Mouse (Mus musculus) kidney, postnatal 25 days (tissue): Measurements from ENCODE around the gene Srsf11.
A peak's percentile ranks its signal among the peaks of the same experiment; 100 is the strongest.

Source experiments
- DNase-seq, 2 experiments: peaks; one replicate each; pipeline ENCODE4 v3.0.0; 2021; ENCODE audit warnings: mixed read lengths in 2 of 2

The Srsf11 gene

GRCm38 (mm10) chr3:158036329-158036988, at the start of gene Srsf11, which contains the start of gene Lrrc40:
Gene Srsf11, minus strand, starts transcription at chr3:158036639.
Gene Lrrc40, plus strand, starts transcription at chr3:158036662.
- peak; percentile 98 for DNase-seq

GRCm38 (mm10) chr3:158077828-158078227, 41.4 kb upstream of the Srsf11 start:
- no peak for DNase-seq

GRCm38 (mm10) chr3:158077380-158077772, 40.9 kb upstream of the Srsf11 start:
- DNase-seq = no peak

- no peak for DNase-seq
Observed at GRCm38 (mm10) chr3:158076685-158077379, 40.4 kb upstream of the Srsf11 start.

- DNase-seq = no peak
Observed at GRCm38 (mm10) chr3:158075004-158075403, 38.6 kb upstream of the Srsf11 start.

- no peak for DNase-seq
Observed at GRCm38 (mm10) chr3:158068613-158069263, 32.3 kb upstream of the Srsf11 start.

- DNase-seq = no peak
Observed at GRCm38 (mm10) chr3:158067916-158068315, 31.5 kb upstream of the Srsf11 start.

- no peak for DNase-seq
Observed at GRCm38 (mm10) chr3:158065256-158065655, 28.8 kb upstream of the Srsf11 start.

- no peak for DNase-seq
Observed at GRCm38 (mm10) chr3:158061811-158062523, 25.5 kb upstream of the Srsf11 start.

- no peak for DNase-seq
Observed at GRCm38 (mm10) chr3:158060621-158061291, 24.3 kb upstream of the Srsf11 start.

GRCm38 (mm10) chr3:158049508-158049907, 13.1 kb upstream of the Srsf11 start:
- no peak for DNase-seq

GRCm38 (mm10) chr3:158040755-158041154, 4.3 kb upstream of the Srsf11 start:
- DNase-seq = no peak

GRCm38 (mm10) chr3:158038106-158038505, 1.7 kb upstream of the Srsf11 start:
- DNase-seq = no peak

- peak; percentile 23 to 46 for DNase-seq
Observed at GRCm38 (mm10) chr3:158035866-158036265, 573 bp downstream of the Srsf11 start.

GRCm38 (mm10) chr3:158032106-158032505, 4.3 kb downstream of the Srsf11 start:
- DNase-seq = no peak

- DNase-seq = peak; percentile 93 to 94
Observed at GRCm38 (mm10) chr3:158031371-158031925, 5.0 kb downstream of the Srsf11 start.

- DNase-seq = no peak
Observed at GRCm38 (mm10) chr3:158009762-158010320, 26.6 kb downstream of the Srsf11 start.

- DNase-seq = no peak
Observed at GRCm38 (mm10) chr3:158008647-158009046, 27.8 kb downstream of the Srsf11 start.

- DNase-seq = no peak
Observed at GRCm38 (mm10) chr3:157998742-157999369, 37.6 kb downstream of the Srsf11 start.

GRCm38 (mm10) chr3:157995726-157996125, 40.7 kb downstream of the Srsf11 start:
- no peak for DNase-seq

- DNase-seq = peak; percentile 66 to 76
Observed at GRCm38 (mm10) chr3:157993322-157993721, 43.1 kb downstream of the Srsf11 start.
